Mouse (Mus musculus): ENCODE measurements around the gene Me1. TPM values are rescaled to one million over a fixed set of nuclear protein-coding genes. Genes with fewer than 3 reads are reported as not detected.

Gene Me1
- total RNA-seq, 2 experiments from 2014 or later, result 139 to 175 TPM

DNA sequence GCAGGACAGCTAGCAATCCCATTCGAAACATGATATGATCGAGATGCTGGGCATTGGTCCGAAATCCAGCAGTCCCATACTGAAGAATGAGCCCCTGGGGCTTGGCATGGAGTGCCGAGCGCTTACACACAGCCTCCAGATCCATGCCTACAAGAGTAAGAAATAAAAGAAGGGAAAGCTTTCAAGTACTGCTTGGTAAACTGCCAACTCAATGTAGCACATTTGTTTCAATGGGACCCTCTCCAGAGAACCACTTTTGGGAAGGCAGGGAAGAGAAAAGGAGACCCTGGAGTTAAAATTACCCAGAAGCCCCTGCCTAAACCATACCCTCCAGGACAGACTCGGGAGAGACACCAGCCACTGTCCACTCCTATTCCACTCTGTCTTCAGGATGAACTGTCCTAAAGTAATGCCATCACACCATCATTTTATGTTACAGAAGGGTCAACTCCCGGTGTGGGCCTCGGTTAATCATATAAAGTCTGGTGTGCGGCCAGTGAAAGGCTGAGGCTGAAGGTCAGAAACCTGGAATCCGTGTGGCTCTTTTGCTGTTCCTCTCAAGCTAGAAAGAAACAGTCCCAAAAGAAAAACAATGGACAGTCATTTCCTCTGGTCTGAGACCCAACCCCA is 125.4 kb downstream of the Me1 start:
- intact Hi-C loops (cut with DNase I), result loop anchor here (5.0 to 10.0 kb wide), 2 partner anchors 103 to 826 kb away; partner anchors contain the start of genes Dop1a and Ibtk
- no peak for DNase-seq

GRCm38 (mm10) chr9:86569314-86569910 is 126.3 kb downstream of the Me1 start:
- no peak for DNase-seq
- intact Hi-C loops (cut with DNase I), result no loop called here

DNA sequence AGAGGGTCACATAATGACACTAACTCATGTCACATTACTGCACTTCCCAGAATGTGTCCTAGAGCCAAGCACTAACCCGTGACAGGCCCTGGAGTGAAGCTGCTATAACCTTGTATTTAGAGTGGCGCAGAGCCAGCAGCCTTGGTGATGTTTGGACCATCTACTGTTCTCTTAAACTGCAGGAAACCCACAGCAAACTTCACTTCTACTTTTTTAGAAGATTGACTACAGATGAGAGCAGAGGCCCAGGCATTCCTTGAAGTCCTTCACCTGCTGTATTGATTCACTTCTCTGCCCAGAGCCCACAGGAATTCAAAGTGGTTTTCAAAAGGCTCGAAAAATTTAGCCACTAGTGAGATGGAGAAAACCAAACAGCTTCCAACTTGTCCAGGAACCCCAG is 135.2 kb downstream of the Me1 start:
- no peak for DNase-seq
- intact Hi-C loops (cut with DNase I), result no loop called here

DNA sequence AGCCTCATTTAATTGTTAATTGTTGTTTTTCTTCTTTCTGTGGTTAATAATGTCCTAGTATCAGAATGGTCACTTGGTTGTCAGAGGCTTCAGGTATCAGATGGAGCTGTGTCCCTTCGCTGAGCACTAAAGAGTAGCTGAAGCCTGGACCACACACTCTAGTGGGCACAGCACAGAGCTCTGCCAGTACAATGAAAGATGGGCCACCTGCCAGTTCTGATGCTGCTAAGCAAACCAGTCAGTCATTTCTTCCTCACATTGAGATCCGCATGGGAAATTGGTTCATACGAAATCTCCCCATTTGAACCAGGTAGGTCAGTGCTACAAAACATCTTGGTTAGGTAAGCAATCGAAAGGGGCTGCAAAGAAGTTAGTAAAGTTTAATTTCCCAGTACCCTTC is 141.1 kb downstream of the Me1 start:
- intact Hi-C loops (cut with DNase I), result no loop called here
- DNase-seq, result no peak

- no peak for DNase-seq
- intact Hi-C loops (cut with DNase I), result no loop called here
Measured at GRCm38 (mm10) chr9:86553886-86554285, 141.9 kb downstream of the Me1 start.

- no peak for DNase-seq
- intact Hi-C loops (cut with DNase I), result no loop called here
Measured at GRCm38 (mm10) chr9:86550717-86551116, 145.0 kb downstream of the Me1 start.

DNA sequence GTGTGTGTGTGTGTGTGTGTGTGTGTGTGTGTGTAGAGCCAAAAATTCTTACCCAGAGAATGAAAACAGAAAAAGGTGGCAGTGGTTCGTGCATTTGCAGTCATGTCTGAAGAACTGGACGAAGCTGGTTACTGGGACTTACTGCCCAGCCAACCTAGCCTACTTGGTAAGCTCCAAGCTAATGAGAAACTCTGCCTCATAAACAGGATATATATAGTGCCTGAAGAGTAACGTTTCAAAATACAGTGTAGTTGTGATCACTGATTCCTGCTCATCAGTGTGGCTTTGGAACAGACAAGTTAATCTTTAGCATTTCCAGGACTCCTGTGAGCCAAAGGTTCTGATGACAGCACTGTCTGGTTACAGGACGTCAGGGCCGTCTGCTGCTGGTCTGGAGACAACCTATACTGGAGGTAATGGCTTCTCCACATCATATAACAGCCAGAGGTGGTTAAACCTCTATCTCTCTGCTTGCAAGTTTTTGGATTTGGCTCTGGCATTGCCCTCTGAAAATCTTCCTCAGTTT is 146.1 kb downstream of the Me1 start:
- DNase-seq, result no peak

DNA sequence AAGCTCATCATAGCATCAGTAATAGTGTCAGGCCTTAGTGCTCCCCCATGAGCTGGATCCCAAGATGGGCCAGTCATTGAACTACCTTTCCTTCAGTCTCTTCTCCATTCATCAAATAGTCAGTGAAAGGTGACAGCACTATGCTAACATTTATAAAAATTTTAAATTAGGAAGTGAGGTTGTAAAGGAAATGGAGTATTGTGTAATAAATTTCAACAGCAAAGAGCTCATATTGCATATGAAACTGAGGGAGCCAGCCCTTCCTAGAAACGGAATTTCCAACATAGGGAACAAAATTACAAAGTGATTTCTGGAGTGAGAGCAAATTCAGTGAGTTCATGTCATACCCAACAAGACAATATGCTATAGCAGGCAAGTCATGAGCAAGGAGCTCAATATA is 151.2 kb downstream of the Me1 start:
- no peak for DNase-seq
- intact Hi-C loops (cut with DNase I), result no loop called here

More for the DNA sequence above, 146.1 kb downstream of the Me1 start:
- intact Hi-C loops (cut with DNase I), result no loop called here

- intact Hi-C loops (cut with DNase I), result no loop called here
- no peak for DNase-seq
Measured at GRCm38 (mm10) chr9:86543451-86543850, 152.3 kb downstream of the Me1 start.

GRCm38 (mm10) chr9:86534071-86534470 is 161.7 kb downstream of the Me1 start:
- DNase-seq, result no peak
- intact Hi-C loops (cut with DNase I), result no loop called here

Other genes starting within 250 kb of the Me1 start
- gene Ube2cbp, start 231.0 kb downstream of the Me1 start, total RNA-seq (2021), result 1 to 10 TPM; 2.6 to 2.8 TPM
- 10 to 100 TPM in 1 of 2 experiments, 1 to 10 TPM in 1; 9.1 to 10.1 TPM for gene Dop1a, start 228.8 kb downstream of the Me1 start, total RNA-seq (2021)
- gene Pgm3, start 124.1 kb downstream of the Me1 start, total RNA-seq (2021), result 1 to 10 TPM; 3.3 to 4.1 TPM
- gene Rwdd2a, start 124.0 kb downstream of the Me1 start, total RNA-seq (2021), result under 1 TPM in 1 of 2 experiments, not detected in 1; 0.32 TPM
- under 1 TPM in 1 of 2 experiments, not detected in 1; 0.10 TPM for gene Prss35, start 47.7 kb upstream of the Me1 start, total RNA-seq (2021)
- gene Snap91, start 184.7 kb upstream of the Me1 start, total RNA-seq (2021), result under 1 TPM; 0.13 to 0.42 TPM

All from gastrocnemius, postnatal 36 days (tissue).